Mouse (Mus musculus): ENCODE measurements around the gene Gm28557.
"Not testable (repeated sequence)": the region's sequence is repeated elsewhere in the genome, so short reads cannot be mapped to it uniquely, and the experiment has no call there.

The Gm28557 gene

GRCm38 (mm10) chr13:67108194-67108820 lies at the start of gene Gm28557:
Gm28557 (minus strand) TSS chr13:67108604.
- peak; percentile 98 for DNase-seq (ENCODE audit: low spot score)

DNA sequence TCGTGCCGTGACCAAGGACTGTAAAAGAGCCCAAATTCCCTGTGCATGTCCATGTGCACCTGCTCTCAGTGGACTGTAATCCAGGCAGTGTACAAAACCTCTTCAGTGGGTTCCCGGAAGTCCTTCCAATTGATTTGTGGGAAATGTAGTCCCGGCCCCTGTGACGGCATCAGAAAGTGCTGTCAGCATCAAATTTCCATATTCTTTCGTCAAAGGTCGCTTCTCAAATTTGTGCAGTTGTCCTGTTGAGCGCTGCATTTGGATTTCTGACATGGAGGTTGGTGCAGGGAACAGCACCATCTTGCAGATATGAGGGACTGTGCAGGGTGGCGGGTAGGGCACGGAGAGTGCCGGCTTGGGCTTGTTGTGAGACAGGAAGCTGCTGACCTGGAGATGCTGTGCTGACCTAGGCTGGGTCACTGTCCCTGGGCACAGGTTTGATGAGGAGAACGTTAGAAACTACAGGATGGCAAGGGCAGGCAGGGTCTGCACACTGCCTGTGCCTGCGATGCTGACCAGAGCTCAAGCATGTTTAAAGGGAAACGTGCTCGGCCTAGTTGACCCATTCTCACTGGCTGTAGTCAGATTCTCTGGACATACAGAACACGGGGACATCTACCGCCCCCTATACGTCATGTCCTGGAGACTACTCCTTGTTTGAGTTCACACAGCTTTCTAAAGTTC lies 19.8 kb upstream of the Gm28557 start:
- peak; percentile 91 for DNase-seq (ENCODE audit: low spot score)

- DNase-seq (ENCODE audit: low spot score) = peak; percentile 2
Observed at GRCm38 (mm10) chr13:67127507-67127906, 19.1 kb upstream of the Gm28557 start.

- DNase-seq (ENCODE audit: low spot score) = no peak
Observed at GRCm38 (mm10) chr13:67124460-67124859, 16.1 kb upstream of the Gm28557 start.

GRCm38 (mm10) chr13:67121360-67121759 lies 13.0 kb upstream of the Gm28557 start, which contains the start of gene Zfp759:
Zfp759 (plus strand) TSS chr13:67121660.
- DNase-seq (ENCODE audit: low spot score) = not testable (repeated sequence)

DNA sequence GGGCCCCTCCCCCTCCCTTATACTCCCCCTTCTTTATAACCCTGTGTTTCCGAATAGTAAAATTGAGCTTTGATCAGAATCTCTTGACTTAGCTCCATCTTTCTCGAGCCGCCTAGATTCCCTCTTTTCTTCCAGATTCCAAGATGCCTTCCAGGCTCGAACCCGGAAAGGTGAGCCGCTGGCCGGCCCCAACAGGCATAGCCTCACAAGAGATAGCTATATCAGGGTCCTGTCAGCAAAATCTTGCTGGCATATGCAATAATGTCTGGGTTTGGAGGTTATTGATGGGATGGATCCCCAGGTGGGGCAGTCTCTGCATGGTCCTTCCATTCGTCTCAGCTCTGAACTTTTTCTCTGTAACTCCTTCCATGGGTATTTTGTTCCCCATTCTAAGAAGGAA lies 7.8 kb upstream of the Gm28557 start, which contains the start of gene Rslcan18:
TSS of gene Rslcan18 (minus strand) at position 101 of the 400 bp plus-strand sequence.
- not testable (repeated sequence) for DNase-seq (ENCODE audit: low spot score)

DNA sequence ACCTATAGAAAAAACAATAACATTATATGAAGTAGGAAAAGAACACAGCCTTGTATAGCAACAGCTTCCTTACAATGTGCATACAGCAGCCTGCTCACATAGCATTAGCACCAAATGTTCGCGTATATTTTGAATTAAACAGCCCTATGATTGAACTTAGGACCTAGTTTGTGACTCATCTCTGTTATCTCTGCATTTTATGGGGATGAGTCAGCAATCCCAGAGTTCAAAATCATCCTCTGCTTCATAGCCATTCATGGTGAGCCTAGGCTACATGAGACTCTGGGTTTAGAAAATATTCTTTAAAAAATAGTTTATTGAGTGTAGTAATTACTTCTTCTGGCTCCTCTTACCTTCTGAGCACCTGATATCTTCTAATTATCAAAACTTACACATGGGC lies 4.9 kb upstream of the Gm28557 start:
- no peak for DNase-seq (ENCODE audit: low spot score)

GRCm38 (mm10) chr13:67112096-67112495 lies 3.7 kb upstream of the Gm28557 start:
- DNase-seq (ENCODE audit: low spot score) = no peak

- DNase-seq (ENCODE audit: low spot score) = no peak
Observed at GRCm38 (mm10) chr13:67108821-67109206, 410 bp upstream of the Gm28557 start.

GRCm38 (mm10) chr13:67107681-67108080 lies 723 bp downstream of the Gm28557 start:
- no peak for DNase-seq (ENCODE audit: low spot score)

- no peak for DNase-seq (ENCODE audit: low spot score)
Observed at GRCm38 (mm10) chr13:67097876-67098275, 10.5 kb downstream of the Gm28557 start, which contains the start of gene Zfp708. Zfp708 (minus strand) TSS chr13:67097976.

DNA sequence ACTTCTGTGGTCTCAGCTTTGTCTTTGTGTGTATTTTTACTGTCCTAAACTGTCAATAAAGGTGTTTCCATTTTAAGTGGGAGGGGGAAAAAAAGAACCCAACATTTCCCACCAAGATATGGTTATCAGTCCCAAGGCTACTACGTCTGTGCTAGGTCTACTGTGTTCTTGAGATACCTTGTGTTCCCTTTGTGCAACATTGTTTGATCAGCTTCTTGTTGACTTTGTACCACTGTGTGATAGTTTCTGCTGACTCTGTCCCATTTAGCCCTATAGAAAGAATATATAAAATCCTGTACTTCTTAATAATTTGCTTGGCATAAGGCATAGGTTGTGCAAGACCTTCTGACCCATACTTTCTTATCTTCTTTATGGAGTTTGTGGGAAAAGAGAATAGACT lies 18.2 kb downstream of the Gm28557 start:
- DNase-seq (ENCODE audit: low spot score) = no peak

GRCm38 (mm10) chr13:67081946-67082345 lies 26.5 kb downstream of the Gm28557 start:
- no peak for DNase-seq (ENCODE audit: low spot score)

GRCm38 (mm10) chr13:67081142-67081713 lies 27.2 kb downstream of the Gm28557 start:
- peak; percentile 72 for DNase-seq (ENCODE audit: low spot score)

- no peak for DNase-seq (ENCODE audit: low spot score)
Observed at GRCm38 (mm10) chr13:67077244-67077643, 31.2 kb downstream of the Gm28557 start.

DNA sequence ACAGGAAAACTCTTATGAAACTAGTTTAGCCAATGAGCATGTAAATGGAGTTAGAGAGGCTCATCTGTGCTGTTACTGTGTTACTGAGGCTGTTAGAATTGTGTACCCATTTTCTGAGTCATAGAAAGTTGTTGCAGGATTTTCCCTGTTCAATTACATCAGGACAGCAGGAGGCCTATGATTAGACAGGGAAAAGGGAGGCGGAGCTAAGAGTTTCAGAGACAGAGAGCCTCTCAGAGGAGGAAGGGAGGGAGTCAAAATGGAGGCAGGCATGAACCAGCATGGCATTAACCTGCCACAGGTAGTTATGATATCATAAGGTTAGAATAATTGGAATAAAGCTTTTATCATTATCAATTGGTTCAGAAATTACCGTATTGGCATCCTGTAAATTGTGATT lies 35.6 kb downstream of the Gm28557 start:
- no peak for DNase-seq (ENCODE audit: low spot score)

GRCm38 (mm10) chr13:67065386-67065785 lies 43.0 kb downstream of the Gm28557 start:
- DNase-seq (ENCODE audit: low spot score) = no peak

DNA sequence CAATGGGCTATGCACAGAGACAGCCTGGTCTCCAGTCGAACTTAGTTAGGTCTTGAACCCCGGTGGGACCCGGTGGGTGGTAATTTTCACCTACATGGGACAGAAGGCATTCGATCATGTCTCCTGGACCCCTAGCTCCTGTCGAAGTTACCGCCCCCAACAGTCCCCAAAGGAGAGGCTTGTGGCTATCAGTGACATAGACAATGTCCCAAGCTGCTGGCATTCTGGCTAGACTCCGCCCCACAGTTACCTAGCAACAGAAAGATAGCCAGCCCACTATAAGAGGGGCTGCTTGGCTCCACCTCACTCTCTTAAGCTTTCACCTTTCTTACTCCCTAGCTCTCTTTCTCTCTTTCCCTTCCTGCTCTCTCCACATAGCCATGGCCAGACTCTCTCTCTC lies 46.0 kb downstream of the Gm28557 start:
- no peak for DNase-seq (ENCODE audit: low spot score)

- peak; percentile 92 for DNase-seq (ENCODE audit: low spot score)
Observed at GRCm38 (mm10) chr13:67060786-67061358, 47.5 kb downstream of the Gm28557 start, which contains the start of gene Zfp712. Zfp712 (minus strand) TSS chr13:67061170.

GRCm38 (mm10) chr13:67060161-67060785 lies 48.1 kb downstream of the Gm28557 start:
- DNase-seq (ENCODE audit: low spot score) = peak; percentile 21
